Mouse (Mus musculus) liver, embryonic 14.5 days (tissue): ENCODE results near the gene Gm973.

ENCODE experiments used
- CTCF ChIP-seq: IDR thresholded peaks from 2 replicates; pipeline ENCODE4 v1.5.1; 2016; ENCODE audit warnings: antibody characterized with exemption, low read depth, control low read depth
- EP300 ChIP-seq: IDR thresholded peaks from 2 replicates; pipeline ENCODE4 v1.6.1; 2016; ENCODE audit warnings: antibody characterized with exemption, low read depth

- TF ChIP-seq CTCF = no peak
- no peak for TF ChIP-seq EP300
Observed at GRCm38 (mm10) chr1:59508463-59509139, 7.5 kb upstream of the Gm973 start.
